Mouse (Mus musculus): ENCODE results near the gene Csf3. TPM values are rescaled to one million over a fixed set of nuclear protein-coding genes. Genes with fewer than 3 reads are reported as not detected.

Gene Csf3
- polyA plus RNA-seq, 1 experiment, result 0.07 TPM

DNA sequence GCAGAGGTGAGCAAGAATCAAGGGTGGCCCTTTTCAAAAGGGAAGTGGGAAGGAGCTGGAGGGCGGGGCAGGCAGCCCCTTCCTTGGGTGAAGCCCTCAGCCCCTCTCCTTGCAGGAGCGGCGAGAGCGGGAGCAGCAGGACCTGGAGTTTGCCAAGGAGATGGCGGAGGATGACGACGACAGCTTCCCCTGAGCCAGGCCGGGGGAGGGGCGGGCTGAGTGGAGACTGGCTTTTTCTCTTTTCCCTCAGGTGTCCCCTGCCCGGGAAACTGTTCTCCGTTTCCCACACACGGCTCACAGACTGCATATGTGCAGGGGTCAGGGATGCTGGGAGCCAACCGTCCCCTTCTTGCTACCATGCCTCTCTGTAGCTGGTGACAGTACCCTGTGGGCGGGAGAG, 5.7 kb upstream of the Csf3 start:
- peaks cover 43% of the 10 kb centered on the region for H3K36me3 ChIP-seq (ENCODE audit: control insufficient read depth, insufficient read depth, low read length)
- H3K4me1 ChIP-seq (ENCODE audit: control insufficient read depth, insufficient read depth, insufficient read length), result no peaks in the 10 kb centered on the region

DNA sequence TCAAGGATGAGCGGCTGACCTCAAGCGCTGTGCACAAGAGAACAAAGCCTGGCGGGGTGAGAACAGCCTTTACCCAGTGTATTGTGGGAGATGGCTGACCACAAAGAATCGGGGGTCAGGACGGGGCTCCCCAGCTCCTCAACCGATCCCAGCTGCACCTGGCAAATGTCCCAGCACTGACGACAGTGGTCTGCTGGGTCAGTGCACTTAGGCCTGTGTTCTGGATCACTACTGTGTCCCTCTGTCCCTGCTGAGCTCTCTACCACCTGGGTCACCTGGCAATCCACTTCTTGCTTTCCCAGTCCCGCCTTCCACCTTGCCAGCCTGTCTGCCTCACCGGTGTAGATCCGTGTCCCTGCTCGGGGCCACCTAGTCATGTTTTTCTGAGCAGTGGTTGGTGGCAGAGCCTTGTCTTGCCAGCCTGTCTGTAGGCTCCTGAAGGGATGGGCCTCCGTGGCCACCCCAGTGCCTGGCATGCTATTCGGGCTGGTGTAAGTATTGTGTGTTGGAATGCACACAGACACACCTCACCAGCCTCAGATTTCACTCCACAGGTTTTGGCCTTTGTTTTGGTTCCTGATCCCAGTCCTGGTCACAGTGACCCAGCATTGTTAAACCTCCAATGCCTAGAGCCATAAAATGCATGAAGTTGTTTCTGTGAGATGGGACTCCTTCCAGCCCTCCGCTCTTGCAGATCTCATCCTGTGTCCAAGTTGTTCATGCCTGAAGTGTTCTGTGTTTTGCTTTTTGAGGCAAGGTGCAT, 4.4 kb upstream of the Csf3 start:
- TF ChIP-seq POLR2A (IDR thresholded peaks at IDR 0.05; ENCODE audit: low read depth, low read length) (no peak), CTCF (IDR thresholded peaks at IDR 0.05; ENCODE audit: extremely low read depth, insufficient read depth, insufficient read length, insufficient replicate concordance) (no peak)
- Histone ChIP-seq H3K4me1 (ENCODE audit: control insufficient read depth, insufficient read depth, insufficient read length) (no peaks in the 10 kb centered on the region), H3K4me3 (ENCODE audit: extremely low read depth, insufficient read depth, insufficient read length) (no peak overlapping the region), H3K27me3 (ENCODE audit: control insufficient read depth, insufficient read depth, low read length) (no peaks in the 10 kb centered on the region), H3K36me3 (ENCODE audit: control insufficient read depth, insufficient read depth, low read length) (peaks cover 32% of the 10 kb centered on the region), H3K27ac (ENCODE audit: insufficient read depth, low read length) (no peak overlapping the region)
- no peak for DNase-seq (ENCODE audit: low read depth in 1 of 2, low spot score in 2 of 2)
- 84% methylated on average over 14 of the region's 14 CpGs for WGBS

More for the DNA sequence above, 5.7 kb upstream of the Csf3 start:
- 96% methylated on average over 14 of the region's 14 CpGs for WGBS
- Histone ChIP-seq H3K27ac (ENCODE audit: insufficient read depth, low read length) (no peak overlapping the region), H3K27me3 (ENCODE audit: control insufficient read depth, insufficient read depth, low read length) (no peaks in the 10 kb centered on the region), H3K4me3 (ENCODE audit: extremely low read depth, insufficient read depth, insufficient read length) (no peak overlapping the region)
- DNase-seq (ENCODE audit: low read depth in 1 of 2, low spot score in 2 of 2), result no peak
- TF ChIP-seq POLR2A (IDR thresholded peaks at IDR 0.05; ENCODE audit: low read depth, low read length) (no peak), CTCF (IDR thresholded peaks at IDR 0.05; ENCODE audit: extremely low read depth, insufficient read depth, insufficient read length, insufficient replicate concordance) (no peak)

DNA sequence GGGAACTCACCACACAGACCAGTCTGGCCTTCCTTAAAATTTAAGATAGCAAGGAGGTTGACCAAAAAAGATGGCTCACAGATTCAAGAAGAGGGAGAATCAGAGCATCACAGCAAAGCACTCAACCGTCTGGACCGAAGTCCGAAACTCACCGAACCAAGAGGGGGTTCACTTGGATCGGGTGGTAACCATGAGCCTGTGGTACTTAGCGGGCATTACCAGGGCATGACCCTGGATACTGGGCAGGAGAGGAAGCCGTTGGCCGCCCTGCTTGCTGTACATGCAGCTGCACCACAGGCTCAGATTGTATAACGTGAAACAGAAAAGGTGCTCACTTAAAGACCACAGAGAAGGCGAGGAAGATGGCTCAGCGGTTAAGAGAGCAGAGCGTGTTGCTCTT, 3.8 kb upstream of the Csf3 start:
- no peak for TF ChIP-seq CTCF (IDR thresholded peaks at IDR 0.05; ENCODE audit: extremely low read depth, insufficient read depth, insufficient read length, insufficient replicate concordance)
- TF ChIP-seq POLR2A (IDR thresholded peaks at IDR 0.05; ENCODE audit: low read depth, low read length), result no peak
- 93% methylated on average over 12 of the region's 12 CpGs for WGBS
- Histone ChIP-seq H3K27me3 (ENCODE audit: control insufficient read depth, insufficient read depth, low read length) (no peaks in the 10 kb centered on the region), H3K4me3 (ENCODE audit: extremely low read depth, insufficient read depth, insufficient read length) (no peak overlapping the region), H3K4me1 (ENCODE audit: control insufficient read depth, insufficient read depth, insufficient read length) (no peaks in the 10 kb centered on the region), H3K27ac (ENCODE audit: insufficient read depth, low read length) (no peak overlapping the region), H3K36me3 (ENCODE audit: control insufficient read depth, insufficient read depth, low read length) (peaks cover 26% of the 10 kb centered on the region)
- DNase-seq (ENCODE audit: low read depth in 1 of 2, low spot score in 2 of 2), result no peak

DNA sequence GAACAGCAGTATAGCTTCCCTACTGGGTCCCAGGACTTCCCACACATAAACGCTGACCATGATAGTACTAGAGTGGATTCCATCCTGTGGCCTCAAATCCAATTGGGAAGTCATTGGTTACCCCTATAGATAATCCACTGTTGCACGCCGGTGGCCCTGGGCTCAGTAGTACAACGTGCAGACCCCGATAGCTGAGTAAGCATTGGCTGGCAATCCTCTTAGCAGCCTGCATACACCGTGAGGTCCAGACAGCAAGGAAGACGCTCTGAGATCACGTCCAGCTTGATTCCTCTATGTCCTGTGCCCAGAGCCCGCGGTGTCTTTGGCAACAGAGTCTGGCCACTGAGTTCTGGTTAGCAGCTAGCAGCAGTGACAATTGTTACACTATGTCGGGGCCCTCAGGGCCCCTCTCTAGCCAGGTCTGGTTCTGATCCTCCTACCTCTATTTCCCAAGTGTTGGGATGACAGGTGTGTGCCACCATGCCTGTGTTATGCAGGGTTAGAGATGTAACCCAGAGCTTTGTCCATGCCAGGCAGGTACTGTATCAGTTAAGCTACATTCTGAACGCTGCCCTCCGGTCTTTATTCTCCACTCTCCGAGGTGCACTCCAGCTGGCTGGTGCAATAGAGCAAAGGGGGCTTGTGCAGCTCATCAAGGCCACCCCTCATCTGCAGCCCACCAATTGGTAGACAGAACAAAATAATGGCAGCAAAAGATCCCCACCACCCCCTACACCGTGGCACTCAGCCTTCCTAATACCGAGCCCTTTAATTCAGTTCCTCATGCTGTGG, 2.0 kb upstream of the Csf3 start:
- H3K36me3 ChIP-seq (ENCODE audit: control insufficient read depth, insufficient read depth, low read length), result peaks cover 13% of the 10 kb centered on the region
- no peaks in the 10 kb centered on the region for H3K4me1 ChIP-seq (ENCODE audit: control insufficient read depth, insufficient read depth, insufficient read length)
- no peaks in the 10 kb centered on the region for H3K27me3 ChIP-seq (ENCODE audit: control insufficient read depth, insufficient read depth, low read length)
- H3K27ac ChIP-seq (ENCODE audit: insufficient read depth, low read length), result no peak overlapping the region
- TF ChIP-seq POLR2A (IDR thresholded peaks at IDR 0.05; ENCODE audit: low read depth, low read length), result no peak
- TF ChIP-seq CTCF (IDR thresholded peaks at IDR 0.05; ENCODE audit: extremely low read depth, insufficient read depth, insufficient read length, insufficient replicate concordance), result no peak
- no peak for DNase-seq (ENCODE audit: low read depth in 1 of 2, low spot score in 2 of 2)
- no peak overlapping the region for H3K4me3 ChIP-seq (ENCODE audit: extremely low read depth, insufficient read depth, insufficient read length)
- 89% methylated on average over 16 of the region's 16 CpGs for whole genome bisulfite sequencing

DNA sequence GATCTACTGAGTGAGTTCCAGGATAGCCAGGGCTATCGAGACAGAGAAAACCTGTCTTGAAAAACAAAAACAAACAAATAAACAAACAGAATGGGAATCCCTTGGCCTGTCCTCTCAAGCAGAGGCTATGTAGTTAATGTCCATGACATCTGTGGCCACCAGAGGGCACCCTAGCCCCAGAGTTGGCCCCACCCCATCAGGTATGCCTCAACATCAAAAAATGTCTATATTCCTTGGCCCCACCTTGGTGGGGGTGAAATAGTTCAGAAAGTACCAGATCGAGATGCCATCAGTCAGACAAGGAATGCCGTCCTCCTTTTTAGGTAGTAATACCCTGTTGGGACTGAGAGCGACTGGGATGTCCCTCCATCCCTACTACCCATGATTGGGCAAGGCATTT, 1.2 kb upstream of the Csf3 start:
- 28% methylated on average over 4 of the region's 4 CpGs for WGBS
- TF ChIP-seq POLR2A (IDR thresholded peaks at IDR 0.05; ENCODE audit: low read depth, low read length) (no peak), CTCF (IDR thresholded peaks at IDR 0.05; ENCODE audit: extremely low read depth, insufficient read depth, insufficient read length, insufficient replicate concordance) (peak; percentile 88; the same call in 1 of the 2 replicates)

DNA sequence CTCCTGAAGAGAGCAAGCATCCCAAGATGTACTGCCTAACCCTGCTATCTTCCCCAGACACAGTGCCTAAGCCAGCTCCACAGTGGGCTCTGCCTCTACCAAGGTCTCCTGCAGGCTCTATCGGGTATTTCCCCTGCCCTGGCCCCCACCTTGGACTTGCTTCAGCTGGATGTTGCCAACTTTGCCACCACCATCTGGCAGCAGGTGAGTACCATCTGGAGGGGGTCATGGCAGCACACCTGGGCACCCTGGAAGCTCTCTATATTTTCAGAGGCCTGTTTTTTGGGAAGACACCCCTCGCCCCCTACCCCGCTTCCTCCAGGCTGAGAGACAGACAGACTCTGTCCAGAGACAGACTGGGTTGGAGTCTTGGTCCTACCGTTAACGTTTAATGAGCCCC, 1.3 kb downstream of the Csf3 start:
- Histone ChIP-seq H3K27me3 (ENCODE audit: control insufficient read depth, insufficient read depth, low read length) (no peaks in the 10 kb centered on the region), H3K36me3 (ENCODE audit: control insufficient read depth, insufficient read depth, low read length) (peaks cover 17% of the 10 kb centered on the region), H3K4me3 (ENCODE audit: extremely low read depth, insufficient read depth, insufficient read length) (no peak overlapping the region), H3K4me1 (ENCODE audit: control insufficient read depth, insufficient read depth, insufficient read length) (no peaks in the 10 kb centered on the region), H3K27ac (ENCODE audit: insufficient read depth, low read length) (no peak overlapping the region)
- no peak for DNase-seq (ENCODE audit: low read depth in 1 of 2, low spot score in 2 of 2)
- TF ChIP-seq CTCF (IDR thresholded peaks at IDR 0.05; ENCODE audit: extremely low read depth, insufficient read depth, insufficient read length, insufficient replicate concordance) (no peak), POLR2A (IDR thresholded peaks at IDR 0.05; ENCODE audit: low read depth, low read length) (no peak)
- 65% methylated on average over 5 of the region's 5 CpGs for whole genome bisulfite sequencing

More for the DNA sequence above, 1.2 kb upstream of the Csf3 start:
- H3K4me3 ChIP-seq (ENCODE audit: extremely low read depth, insufficient read depth, insufficient read length), result no peak overlapping the region
- H3K27ac ChIP-seq (ENCODE audit: insufficient read depth, low read length), result no peak overlapping the region
- peaks cover 11% of the 10 kb centered on the region for H3K36me3 ChIP-seq (ENCODE audit: control insufficient read depth, insufficient read depth, low read length)
- DNase-seq (ENCODE audit: low read depth in 1 of 2, low spot score in 2 of 2), result peak; percentile 46 to 76
- H3K27me3 ChIP-seq (ENCODE audit: control insufficient read depth, insufficient read depth, low read length), result no peaks in the 10 kb centered on the region
- no peaks in the 10 kb centered on the region for H3K4me1 ChIP-seq (ENCODE audit: control insufficient read depth, insufficient read depth, insufficient read length)

All from spleen, adult 2 months (tissue).